Mouse (Mus musculus): ENCODE data around the gene Mrpl23. TPM values are rescaled to one million over a fixed set of nuclear protein-coding genes. Genes with fewer than 3 reads are reported as not detected.

Gene Mrpl23
- total and polyA plus RNA-seq, 3 experiments = 11.4 to 48.2 TPM; not detected in 1

DNA sequence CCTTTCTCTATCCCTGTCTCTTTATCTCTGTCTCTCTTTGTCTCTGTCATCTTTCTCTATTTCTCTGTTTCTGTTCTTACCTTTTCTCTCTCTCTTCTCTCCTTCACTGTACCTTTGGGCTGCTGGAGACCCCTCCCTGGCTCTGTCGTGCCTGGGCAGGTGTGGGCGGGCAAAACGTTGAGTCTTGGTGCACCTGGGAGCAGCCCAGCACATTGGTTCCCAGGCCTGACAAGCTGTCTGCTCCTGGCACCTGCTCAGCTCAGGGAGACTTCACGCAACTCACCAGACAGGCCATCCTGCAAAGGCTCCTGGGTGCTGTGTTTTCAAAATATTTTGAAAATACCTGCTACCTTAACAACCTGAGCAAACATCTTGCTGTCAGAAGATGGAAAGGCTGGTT, 29.3 kb upstream of the Mrpl23 start:
- no peaks in the 10 kb centered on the region for H3K9me3 ChIP-seq (replicated peaks; ENCODE audit: insufficient read depth, low read length)
- no peaks in the 10 kb centered on the region for H3K36me3 ChIP-seq (ENCODE audit: control insufficient read depth in 1 of 2, insufficient read depth in 2 of 2, low read length in 2 of 2)
- no peak for TF ChIP-seq HCFC1 (IDR thresholded peaks at IDR 0.05; ENCODE audit: low read depth, low read length)
- no peak for TF ChIP-seq CHD2 (IDR thresholded peaks at IDR 0.05; ENCODE audit: low read length)
- TF ChIP-seq SMC3 (IDR thresholded peaks at IDR 0.05; ENCODE audit: low read depth, low read length) = no peak
- TF ChIP-seq GATA1 (IDR thresholded peaks at IDR 0.05; ENCODE audit: low read depth, low read length) = no peak
- TF ChIP-seq UBTF (IDR thresholded peaks at IDR 0.05; ENCODE audit: borderline replicate concordance, insufficient read depth, low read depth, low read length) = no peak
- H3K27ac ChIP-seq (ENCODE audit: control insufficient read depth, low read depth, low read length) = no peak overlapping the region
- no peaks in the 10 kb centered on the region for H3K79me2 ChIP-seq (ENCODE audit: control insufficient read depth, insufficient read depth, low read length, poor library complexity)
- H3K4me3 ChIP-seq (ENCODE audit: control insufficient read depth in 1 of 2, insufficient read depth in 1 of 2, low read depth in 2 of 2, low read length in 2 of 2) = no peak overlapping the region
- no peaks in the 10 kb centered on the region for H3K4me1 ChIP-seq (ENCODE audit: control insufficient read depth in 1 of 2, insufficient read depth in 2 of 2, low read length in 2 of 2)
- no peak for DNase-seq (ENCODE audit: low read depth, low spot score)
- H3K9ac ChIP-seq (ENCODE audit: control insufficient read depth, low read depth, low read length, poor library complexity, severe bottlenecking) = no peak overlapping the region
- H3K27me3 ChIP-seq (ENCODE audit: control insufficient read depth in 1 of 2, insufficient read depth in 2 of 2, low read length in 2 of 2) = no peaks in the 10 kb centered on the region; a peak in 1 of 4 replicates

DNA sequence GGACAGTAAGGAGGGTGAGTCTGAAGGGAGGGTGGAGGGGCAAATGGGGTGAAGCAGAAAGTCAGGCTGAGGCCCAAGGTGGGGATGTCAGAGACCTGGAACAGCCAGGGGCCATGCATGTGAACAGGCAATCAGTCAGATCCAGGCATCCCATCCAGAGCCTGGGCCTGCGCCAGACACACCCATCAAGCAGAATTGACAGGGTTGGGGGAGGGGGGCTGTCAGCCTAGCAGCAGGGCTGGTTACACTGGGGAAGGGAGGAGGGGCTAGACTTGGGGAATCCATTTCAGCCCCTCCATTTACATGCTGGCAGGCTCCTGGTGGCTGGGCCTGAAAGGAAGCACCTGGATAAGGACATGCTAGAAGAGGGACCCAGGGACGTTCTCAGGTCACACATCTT, 26.5 kb upstream of the Mrpl23 start:
- H3K27me3 ChIP-seq (ENCODE audit: control insufficient read depth in 1 of 2, insufficient read depth in 2 of 2, low read length in 2 of 2) = no peaks in the 10 kb centered on the region; a peak in 1 of 4 replicates
- no peaks in the 10 kb centered on the region for H3K4me1 ChIP-seq (ENCODE audit: control insufficient read depth in 1 of 2, insufficient read depth in 2 of 2, low read length in 2 of 2)
- no peaks in the 10 kb centered on the region for H3K36me3 ChIP-seq (ENCODE audit: control insufficient read depth in 1 of 2, insufficient read depth in 2 of 2, low read length in 2 of 2)
- no peaks in the 10 kb centered on the region for H3K9me3 ChIP-seq (replicated peaks; ENCODE audit: insufficient read depth, low read length)
- TF ChIP-seq TAL1 (IDR thresholded peaks at IDR 0.05; ENCODE audit: low read length) (no peak), USF1 (IDR thresholded peaks at IDR 0.05; ENCODE audit: low read depth, low read length) (no peak), HCFC1 (IDR thresholded peaks at IDR 0.05; ENCODE audit: low read depth, low read length) (no peak), RAD21 (IDR thresholded peaks at IDR 0.05; ENCODE audit: low read depth, low read length) (no peak), GATA1 (IDR thresholded peaks at IDR 0.05; ENCODE audit: low read depth, low read length) (no peak)
- no peak for DNase-seq (ENCODE audit: low read depth, low spot score)
- H3K27ac ChIP-seq (ENCODE audit: control insufficient read depth, low read depth, low read length) = no peak overlapping the region
- H3K79me2 ChIP-seq (ENCODE audit: control insufficient read depth, insufficient read depth, low read length, poor library complexity) = no peaks in the 10 kb centered on the region
- no peak overlapping the region for H3K9ac ChIP-seq (ENCODE audit: control insufficient read depth, low read depth, low read length, poor library complexity, severe bottlenecking)
- H3K4me3 ChIP-seq (ENCODE audit: control insufficient read depth in 1 of 2, insufficient read depth in 1 of 2, low read depth in 2 of 2, low read length in 2 of 2) = no peak overlapping the region

DNA sequence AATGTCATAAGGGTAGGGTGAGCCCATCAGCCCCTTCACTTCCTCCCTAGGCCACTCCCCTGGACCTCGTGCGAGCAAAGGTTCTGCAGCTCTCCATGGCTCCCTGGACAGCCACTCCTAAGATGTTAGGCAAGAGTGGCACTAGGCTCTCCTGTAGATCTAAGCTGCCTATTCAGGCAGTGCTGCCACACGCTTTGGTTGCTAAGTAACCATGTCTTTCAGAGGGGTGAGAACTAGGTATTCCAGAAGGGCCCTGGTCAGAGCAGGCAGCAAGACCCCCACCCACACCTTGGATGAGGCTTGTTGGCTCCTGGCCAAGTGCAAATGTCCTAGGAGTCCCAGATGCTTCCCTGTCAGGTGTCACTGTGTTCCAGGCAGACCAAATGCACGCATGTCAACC, 26.0 kb upstream of the Mrpl23 start:
- Histone ChIP-seq H3K27me3 (ENCODE audit: control insufficient read depth in 1 of 2, insufficient read depth in 2 of 2, low read length in 2 of 2) (no peaks in the 10 kb centered on the region), H3K4me1 (ENCODE audit: control insufficient read depth in 1 of 2, insufficient read depth in 2 of 2, low read length in 2 of 2) (no peaks in the 10 kb centered on the region), H3K9ac (ENCODE audit: control insufficient read depth, low read depth, low read length, poor library complexity, severe bottlenecking) (no peak overlapping the region), H3K79me2 (ENCODE audit: control insufficient read depth, insufficient read depth, low read length, poor library complexity) (no peaks in the 10 kb centered on the region), H3K4me3 (ENCODE audit: control insufficient read depth in 1 of 2, insufficient read depth in 1 of 2, low read depth in 2 of 2, low read length in 2 of 2) (no peak overlapping the region), H3K27ac (ENCODE audit: control insufficient read depth, low read depth, low read length) (no peak overlapping the region), H3K36me3 (ENCODE audit: control insufficient read depth in 1 of 2, insufficient read depth in 2 of 2, low read length in 2 of 2) (no peaks in the 10 kb centered on the region), H3K9me3 (replicated peaks; ENCODE audit: insufficient read depth, low read length) (no peaks in the 10 kb centered on the region)
- no peak for DNase-seq (ENCODE audit: low read depth, low spot score)
- no peak for TF ChIP-seq ELF1 (IDR thresholded peaks at IDR 0.05; ENCODE audit: low read depth, low read length)
- TF ChIP-seq CHD1 (IDR thresholded peaks at IDR 0.05; ENCODE audit: low read depth, low read length) = no peak
- TF ChIP-seq TAL1 (IDR thresholded peaks at IDR 0.05; ENCODE audit: low read length) = no peak
- TF ChIP-seq GATA1 (IDR thresholded peaks at IDR 0.05; ENCODE audit: low read depth, low read length) = no peak
- no peak for TF ChIP-seq POLR2AphosphoS5 (IDR thresholded peaks at IDR 0.05; ENCODE audit: borderline replicate concordance, low read depth, low read length)
- no peak for TF ChIP-seq GABPA (IDR thresholded peaks at IDR 0.05; ENCODE audit: low read depth, low read length)
- TF ChIP-seq CTCF (IDR thresholded peaks at IDR 0.05 in 2 of 3, conservative IDR thresholded peaks at IDR 0.05 in 1 of 3; ENCODE audit: control insufficient read depth in 1 of 3, insufficient read depth in 1 of 3, low read depth in 2 of 3, low read length in 3 of 3, poor library complexity in 1 of 3, severe bottlenecking in 1 of 3) = no peak
- TF ChIP-seq MXI1 (IDR thresholded peaks at IDR 0.05; ENCODE audit: low read depth, low read length) = no peak
- TF ChIP-seq ETS1 (IDR thresholded peaks at IDR 0.05; ENCODE audit: low read depth, low read length) = no peak
- TF ChIP-seq E2F4 (IDR thresholded peaks at IDR 0.05; ENCODE audit: borderline replicate concordance, low read depth, low read length) = no peak
- TF ChIP-seq NELFE (IDR thresholded peaks at IDR 0.05; ENCODE audit: low read depth, low read length) = no peak
